Mouse (Mus musculus): ENCODE measurements around the gene Auts2. TPM values are rescaled to one million over a fixed set of nuclear protein-coding genes. Genes with fewer than 3 reads are reported as not detected.

Auts2 gene
- polyA plus RNA-seq, 1 experiment = 9.2 TPM

- no peaks in the 10 kb centered on the region for H3K4me1 ChIP-seq (ENCODE audit: control insufficient read depth, insufficient read depth, low read length)
- no peak for DNase-seq
- H3K4me3 ChIP-seq (ENCODE audit: insufficient read depth, low read depth, low read length) = no peak overlapping the region
- 95% methylated on average over 15 of the region's 15 CpGs for WGBS
- TF ChIP-seq POLR2A (IDR thresholded peaks at IDR 0.05; ENCODE audit: low read depth, low read length) (no peak), CTCF (conservative IDR thresholded peaks at IDR 0.05; ENCODE audit: insufficient read depth, insufficient read length, low read depth, low read length) (no peak)
- no peaks in the 10 kb centered on the region for H3K36me3 ChIP-seq (ENCODE audit: control insufficient read depth, insufficient read depth, low read length)
- no peak overlapping the region for H3K27ac ChIP-seq (ENCODE audit: insufficient read depth, low read depth, low read length)
- H3K27me3 ChIP-seq (replicated peaks; ENCODE audit: control insufficient read depth, insufficient read depth, low read length) = no peaks in the 10 kb centered on the region
These were observed 723.9 kb downstream of the Auts2 start for GRCm38 (mm10) chr5:131819251-131819691.

- H3K4me1 ChIP-seq (ENCODE audit: control insufficient read depth, insufficient read depth, low read length) = no peaks in the 10 kb centered on the region
- no peaks in the 10 kb centered on the region for H3K36me3 ChIP-seq (ENCODE audit: control insufficient read depth, insufficient read depth, low read length)
- no peak overlapping the region; the same call in 1 of the 2 replicates for H3K27ac ChIP-seq (ENCODE audit: insufficient read depth, low read depth, low read length)
- DNase-seq = no peak
- H3K27me3 ChIP-seq (replicated peaks; ENCODE audit: control insufficient read depth, insufficient read depth, low read length) = no peaks in the 10 kb centered on the region
- no peak overlapping the region for H3K4me3 ChIP-seq (ENCODE audit: insufficient read depth, low read depth, low read length)
- WGBS = 84% methylated on average over 3 of the region's 3 CpGs
- TF ChIP-seq CTCF (conservative IDR thresholded peaks at IDR 0.05; ENCODE audit: insufficient read depth, insufficient read length, low read depth, low read length) = no peak
- TF ChIP-seq POLR2A (IDR thresholded peaks at IDR 0.05; ENCODE audit: low read depth, low read length) = no peak
These were observed 727.6 kb downstream of the Auts2 start for GRCm38 (mm10) chr5:131815498-131815897.

GRCm38 (mm10) chr5:131814503-131815003, 728.6 kb downstream of the Auts2 start:
- TF ChIP-seq CTCF (conservative IDR thresholded peaks at IDR 0.05; ENCODE audit: insufficient read depth, insufficient read length, low read depth, low read length) (no peak), POLR2A (IDR thresholded peaks at IDR 0.05; ENCODE audit: low read depth, low read length) (no peak)
- H3K27ac ChIP-seq (ENCODE audit: insufficient read depth, low read depth, low read length) = no peak overlapping the region; the same call in 1 of the 2 replicates
- H3K4me1 ChIP-seq (ENCODE audit: control insufficient read depth, insufficient read depth, low read length) = no peaks in the 10 kb centered on the region

GRCm38 (mm10) chr5:131813952-131814502, 729.1 kb downstream of the Auts2 start:
- no peak for DNase-seq
- 0 out of 2 replicates have a peak overlapping the region, but pooled peaks have one; percentile 17 for H3K27ac ChIP-seq (ENCODE audit: insufficient read depth, low read depth, low read length)
- no peaks in the 10 kb centered on the region for H3K27me3 ChIP-seq (replicated peaks; ENCODE audit: control insufficient read depth, insufficient read depth, low read length)
- H3K4me3 ChIP-seq (ENCODE audit: insufficient read depth, low read depth, low read length) = no peak overlapping the region
- no peaks in the 10 kb centered on the region for H3K36me3 ChIP-seq (ENCODE audit: control insufficient read depth, insufficient read depth, low read length)
- WGBS = 91% methylated on average over 10 of the region's 10 CpGs
- H3K4me1 ChIP-seq (ENCODE audit: control insufficient read depth, insufficient read depth, low read length) = no peaks in the 10 kb centered on the region
- TF ChIP-seq POLR2A (IDR thresholded peaks at IDR 0.05; ENCODE audit: low read depth, low read length) (no peak), CTCF (conservative IDR thresholded peaks at IDR 0.05; ENCODE audit: insufficient read depth, insufficient read length, low read depth, low read length) (no peak)

More at GRCm38 (mm10) chr5:131814503-131815003, 728.6 kb downstream of the Auts2 start:
- WGBS = 75% methylated on average over 9 of the region's 9 CpGs
- DNase-seq = no peak
- no peaks in the 10 kb centered on the region for H3K27me3 ChIP-seq (replicated peaks; ENCODE audit: control insufficient read depth, insufficient read depth, low read length)
- no peaks in the 10 kb centered on the region for H3K36me3 ChIP-seq (ENCODE audit: control insufficient read depth, insufficient read depth, low read length)
- H3K4me3 ChIP-seq (ENCODE audit: insufficient read depth, low read depth, low read length) = no peak overlapping the region

- DNase-seq = no peak
- WGBS = 63% methylated on average over 7 of the region's 7 CpGs
These were observed 729.8 kb downstream of the Auts2 start for GRCm38 (mm10) chr5:131813331-131813781.

GRCm38 (mm10) chr5:131812483-131813063, 730.6 kb downstream of the Auts2 start:
- no peaks in the 10 kb centered on the region for H3K4me1 ChIP-seq (ENCODE audit: control insufficient read depth, insufficient read depth, low read length)
- DNase-seq = no peak
- no peaks in the 10 kb centered on the region for H3K36me3 ChIP-seq (ENCODE audit: control insufficient read depth, insufficient read depth, low read length)
- no peak overlapping the region for H3K27ac ChIP-seq (ENCODE audit: insufficient read depth, low read depth, low read length)
- TF ChIP-seq CTCF (conservative IDR thresholded peaks at IDR 0.05; ENCODE audit: insufficient read depth, insufficient read length, low read depth, low read length) (no peak), POLR2A (IDR thresholded peaks at IDR 0.05; ENCODE audit: low read depth, low read length) (no peak)
- no peaks in the 10 kb centered on the region for H3K27me3 ChIP-seq (replicated peaks; ENCODE audit: control insufficient read depth, insufficient read depth, low read length)
- WGBS = 76% methylated on average over 10 of the region's 10 CpGs
- H3K4me3 ChIP-seq (ENCODE audit: insufficient read depth, low read depth, low read length) = no peak overlapping the region

More at GRCm38 (mm10) chr5:131813331-131813781, 729.8 kb downstream of the Auts2 start:
- H3K27me3 ChIP-seq (replicated peaks; ENCODE audit: control insufficient read depth, insufficient read depth, low read length) = no peaks in the 10 kb centered on the region
- H3K4me1 ChIP-seq (ENCODE audit: control insufficient read depth, insufficient read depth, low read length) = no peaks in the 10 kb centered on the region
- no peak overlapping the region for H3K4me3 ChIP-seq (ENCODE audit: insufficient read depth, low read depth, low read length)
- no peaks in the 10 kb centered on the region for H3K36me3 ChIP-seq (ENCODE audit: control insufficient read depth, insufficient read depth, low read length)
- TF ChIP-seq POLR2A (IDR thresholded peaks at IDR 0.05; ENCODE audit: low read depth, low read length) (no peak), CTCF (conservative IDR thresholded peaks at IDR 0.05; ENCODE audit: insufficient read depth, insufficient read length, low read depth, low read length) (no peak)
- no peak overlapping the region for H3K27ac ChIP-seq (ENCODE audit: insufficient read depth, low read depth, low read length)

- Histone ChIP-seq H3K27me3 (replicated peaks; ENCODE audit: control insufficient read depth, insufficient read depth, low read length) (no peaks in the 10 kb centered on the region), H3K36me3 (ENCODE audit: control insufficient read depth, insufficient read depth, low read length) (no peaks in the 10 kb centered on the region), H3K4me1 (ENCODE audit: control insufficient read depth, insufficient read depth, low read length) (no peaks in the 10 kb centered on the region), H3K4me3 (ENCODE audit: insufficient read depth, low read depth, low read length) (no peak overlapping the region), H3K27ac (ENCODE audit: insufficient read depth, low read depth, low read length) (no peak overlapping the region)
- 70% methylated on average over 2 of the region's 2 CpGs for WGBS
- TF ChIP-seq POLR2A (IDR thresholded peaks at IDR 0.05; ENCODE audit: low read depth, low read length) = no peak
- no peak for TF ChIP-seq CTCF (conservative IDR thresholded peaks at IDR 0.05; ENCODE audit: insufficient read depth, insufficient read length, low read depth, low read length)
- DNase-seq = no peak
These were observed 736.8 kb downstream of the Auts2 start for GRCm38 (mm10) chr5:131806350-131806749.

Measured in kidney, adult 2 months (tissue).